Mouse (Mus musculus) mouse embryonic stem cell (cell line): Measurements from ENCODE around the gene Vipr1.

Source experiments
- in situ Hi-C, 2 experiments: fragments of 300-500 bp; cut with MboI; formaldehyde crosslinking; loops; 1 replicate in 1 of 2; 3 replicates in 1 of 2; pipeline ENCODE4 v1.14.3; 2019 to 2020; ENCODE audit warnings: low sequenced_read_pairs in 2 of 2, low pct_unique_long_range_greater_than_20kb in 1 of 2, mixed read lengths in 1 of 2; ENCODE audit not compliant: unreplicated experiment in 1 of 2

Gene Vipr1

GRCm38 (mm10) chr9:121623235-121623634 is 19.3 kb upstream of the Vipr1 start:
- in situ Hi-C loops: loop anchor here in 1 of 2 experiments (25.0 kb wide), 1 partner anchor 361 kb away; no protein-coding TSS in a partner anchor

DNA sequence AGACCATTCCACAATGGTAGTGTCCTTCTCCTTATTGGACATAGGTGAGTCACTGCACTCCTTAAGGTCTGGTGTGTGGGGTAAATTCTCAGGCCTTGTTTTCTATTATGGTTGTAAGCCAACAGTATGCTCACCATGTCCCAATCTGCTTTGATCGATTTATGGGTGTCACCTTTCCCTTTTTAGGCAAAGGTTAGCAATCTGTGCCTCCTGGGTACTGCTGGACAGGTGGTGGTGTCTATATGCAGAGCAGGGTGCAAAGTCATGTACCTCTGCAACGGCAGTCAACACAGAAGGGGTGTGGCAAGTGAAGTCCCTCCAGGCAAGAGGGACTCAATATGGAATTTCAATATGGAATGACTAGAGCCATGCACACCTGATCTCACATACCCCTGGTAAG is 17.6 kb upstream of the Vipr1 start:
- in situ Hi-C loops: loop anchor here in 1 of 2 experiments (25.0 kb wide), 1 partner anchor 363 kb away; no protein-coding TSS in a partner anchor

DNA sequence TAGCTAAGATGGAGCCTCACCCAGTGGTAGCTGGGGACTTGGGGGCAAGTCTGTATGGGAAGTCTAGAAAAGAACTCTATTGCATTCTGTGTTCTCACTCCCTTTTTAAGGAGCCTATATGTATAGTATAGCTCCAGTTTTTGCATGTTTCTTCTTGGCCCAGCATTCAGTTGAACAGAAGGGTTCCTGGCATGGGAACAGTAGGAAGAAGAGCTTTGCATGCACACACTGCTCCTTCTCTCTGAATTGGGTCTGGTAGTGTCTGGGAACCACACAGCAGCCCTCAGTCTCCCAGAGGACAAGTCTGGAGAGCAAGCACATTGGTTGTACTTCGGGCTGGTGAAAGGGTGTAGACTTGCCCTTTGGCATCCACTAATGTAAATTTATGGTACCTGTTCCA is 11.9 kb upstream of the Vipr1 start:
- in situ Hi-C loops: no loop called here

GRCm38 (mm10) chr9:121631946-121632345 is 10.6 kb upstream of the Vipr1 start:
- in situ Hi-C loops: no loop called here

- in situ Hi-C loops: no loop called here
Observed at GRCm38 (mm10) chr9:121632891-121633290, 9.6 kb upstream of the Vipr1 start.

GRCm38 (mm10) chr9:121633306-121633705 is 9.2 kb upstream of the Vipr1 start:
- in situ Hi-C loops: no loop called here

DNA sequence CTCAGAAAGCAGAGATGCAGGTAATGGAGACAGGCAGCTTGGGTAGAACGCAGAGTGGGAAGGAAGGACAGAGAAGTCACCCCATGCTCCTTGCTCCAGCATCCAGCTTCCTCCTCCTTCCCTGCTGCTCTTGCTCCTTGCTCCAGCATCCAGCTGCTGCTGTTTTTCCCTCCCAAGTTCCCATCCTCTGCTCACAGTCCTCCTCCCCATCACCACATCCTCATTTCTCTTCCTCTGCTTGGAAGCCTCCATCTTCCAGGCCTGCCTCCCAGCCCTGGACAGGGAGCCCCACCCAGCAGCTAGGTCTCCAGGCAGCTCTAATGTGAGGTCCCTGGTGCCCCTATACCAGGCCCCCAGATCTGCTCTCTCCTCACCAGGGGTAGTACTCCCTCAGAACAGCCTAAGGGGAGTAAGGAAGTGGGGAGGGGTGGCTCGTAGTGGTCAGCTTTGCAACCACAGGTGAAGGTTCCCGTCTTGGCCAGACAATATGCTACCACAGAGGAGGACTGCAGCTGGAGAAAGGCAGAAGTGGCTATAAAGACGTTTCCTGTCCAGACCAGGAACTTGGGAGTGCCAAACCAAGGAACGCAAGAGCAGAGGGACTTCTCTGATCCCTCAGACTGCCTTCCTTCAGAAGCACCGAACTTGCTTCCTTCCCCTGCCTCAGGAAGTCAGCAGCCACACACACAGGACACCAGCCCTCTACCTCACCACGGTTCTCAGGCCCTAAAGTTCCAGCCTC is 6.5 kb upstream of the Vipr1 start:
- in situ Hi-C loops: no loop called here

GRCm38 (mm10) chr9:121639790-121640189 is 2.7 kb upstream of the Vipr1 start:
- in situ Hi-C loops: no loop called here

GRCm38 (mm10) chr9:121641235-121641915 is 1.1 kb upstream of the Vipr1 start:
- in situ Hi-C loops: no loop called here

- in situ Hi-C loops: no loop called here
Observed at GRCm38 (mm10) chr9:121642001-121642400, 515 bp upstream of the Vipr1 start, which contains the start of gene Lyzl4. Lyzl4 (minus strand) TSS chr9:121642096.

- in situ Hi-C loops: no loop called here
Observed at GRCm38 (mm10) chr9:121644855-121645254, 2.3 kb downstream of the Vipr1 start.

GRCm38 (mm10) chr9:121647026-121647425 is 4.5 kb downstream of the Vipr1 start:
- in situ Hi-C loops: no loop called here

DNA sequence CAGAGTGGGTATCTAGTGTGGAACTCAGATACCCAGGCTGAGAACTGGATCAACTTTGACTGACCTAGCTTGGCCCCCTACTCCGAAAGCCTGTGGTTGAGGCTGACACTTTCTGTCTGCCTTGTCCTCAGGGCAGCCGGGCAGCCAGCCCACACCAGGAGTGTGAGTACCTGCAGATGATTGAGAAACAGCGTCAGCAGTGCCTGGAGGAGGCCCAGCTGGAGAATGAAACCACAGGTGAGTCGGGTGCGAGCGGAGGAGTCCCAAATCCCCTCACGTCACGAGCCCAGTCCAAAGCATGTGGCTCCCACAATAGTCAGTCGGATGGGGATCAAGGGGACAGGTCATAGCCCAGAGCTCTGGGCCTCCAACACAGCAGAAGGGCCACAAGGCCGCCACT is 11.2 kb downstream of the Vipr1 start:
- in situ Hi-C loops: no loop called here

GRCm38 (mm10) chr9:121656322-121656721 is 13.8 kb downstream of the Vipr1 start:
- in situ Hi-C loops: no loop called here

- in situ Hi-C loops: no loop called here
Observed at GRCm38 (mm10) chr9:121657143-121657542, 14.6 kb downstream of the Vipr1 start.

DNA sequence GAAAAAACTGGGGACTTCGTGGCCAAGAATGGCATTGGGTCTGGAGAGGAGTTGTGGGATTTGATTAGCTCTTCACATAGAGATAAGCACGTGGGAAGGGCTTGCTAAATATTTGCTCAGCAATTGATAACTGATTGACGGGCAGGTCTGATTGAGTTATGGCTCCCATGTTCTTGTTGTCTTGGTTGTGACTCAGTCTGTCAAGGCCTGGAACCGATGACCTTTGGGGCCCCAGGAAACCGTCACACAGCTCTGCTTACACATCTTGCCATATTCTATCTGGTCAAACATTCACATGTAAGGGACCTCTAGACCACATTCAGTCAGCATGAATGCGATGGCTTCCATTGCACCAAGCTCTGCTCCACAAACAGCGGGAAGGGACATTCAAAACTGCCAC is 15.7 kb downstream of the Vipr1 start:
- in situ Hi-C loops: no loop called here

DNA sequence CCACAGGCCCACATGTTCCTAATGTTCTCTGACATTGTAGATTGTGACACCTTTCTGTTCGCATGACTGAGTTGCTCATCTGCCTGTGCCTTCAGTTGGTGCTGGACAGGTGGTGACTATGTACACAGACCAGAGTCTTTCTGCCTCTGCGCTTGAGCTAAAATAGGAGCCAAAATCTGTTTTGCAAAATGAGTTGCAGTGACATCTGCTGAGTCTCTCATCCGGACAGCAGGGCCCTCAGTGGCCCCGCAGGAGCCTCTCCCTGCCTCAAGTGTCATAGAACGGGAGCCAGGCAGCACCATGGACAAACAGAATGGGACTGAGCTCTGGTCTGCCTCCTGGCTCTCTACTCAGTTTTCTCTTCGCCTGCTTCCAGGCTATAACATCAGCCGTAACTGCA is 17.3 kb downstream of the Vipr1 start:
- in situ Hi-C loops: no loop called here

GRCm38 (mm10) chr9:121663467-121663866 is 21.0 kb downstream of the Vipr1 start:
- in situ Hi-C loops: no loop called here

DNA sequence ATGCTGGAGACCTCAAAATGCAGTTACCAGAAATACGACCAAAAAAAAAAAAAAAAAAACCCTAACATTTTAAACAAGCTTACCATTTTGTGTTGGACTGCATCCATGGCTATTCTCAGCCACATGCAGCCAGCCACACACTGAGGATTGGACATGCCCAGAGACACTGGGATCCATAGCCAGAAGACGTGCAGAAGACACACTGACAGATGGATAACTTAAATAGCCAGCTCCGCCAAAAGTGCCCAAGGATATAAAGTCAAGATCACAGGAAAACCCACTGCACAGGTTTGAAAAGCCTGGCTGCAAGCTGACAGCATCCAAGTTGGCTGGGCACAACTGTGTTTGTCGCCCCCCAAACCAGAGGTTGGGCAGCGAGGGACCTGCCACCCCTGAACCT is 21.6 kb downstream of the Vipr1 start:
- in situ Hi-C loops: no loop called here
